Mouse (Mus musculus) retina, adult 2 months (tissue): ENCODE measurements around the gene 1700010I14Rik.

Source experiments
- DNase-seq: peaks from one replicate; pipeline ENCODE4 v3.0.0-alpha.2; 2012; ENCODE audit warnings: low read depth, low spot score

Gene 1700010I14Rik

GRCm38 (mm10) chr17:9023198-9023942, 35.2 kb downstream of the 1700010I14Rik start:
- no peak for DNase-seq

- no peak for DNase-seq
These were observed 42.0 kb downstream of the 1700010I14Rik start for GRCm38 (mm10) chr17:9030181-9030580.

GRCm38 (mm10) chr17:9031241-9032141, 43.4 kb downstream of the 1700010I14Rik start:
- DNase-seq: peak; percentile 61

GRCm38 (mm10) chr17:9032362-9033044, 44.4 kb downstream of the 1700010I14Rik start:
- no peak for DNase-seq

- no peak for DNase-seq
These were observed 45.4 kb downstream of the 1700010I14Rik start for GRCm38 (mm10) chr17:9033511-9033910.

GRCm38 (mm10) chr17:9035561-9036348, 47.6 kb downstream of the 1700010I14Rik start:
- no peak for DNase-seq

GRCm38 (mm10) chr17:9042723-9043122, 54.6 kb downstream of the 1700010I14Rik start:
- no peak for DNase-seq

GRCm38 (mm10) chr17:9052441-9052980, 64.4 kb downstream of the 1700010I14Rik start:
- peak; percentile 34 for DNase-seq

GRCm38 (mm10) chr17:9059360-9059932, 71.3 kb downstream of the 1700010I14Rik start:
- no peak for DNase-seq
